Mouse (Mus musculus) testis, adult 2 months (tissue): ENCODE measurements at regions not wholly inside any gene's neighbourhood (a gene's known extent, or its start where the extent isn't known, plus 50 kb on each side); places are given as distances from the start of the nearest gene placed in this dataset.

Experiments used
- CTCF ChIP-seq: fragments of 200-500 bp; IDR thresholded peaks from 2 replicates; pipeline ENCODE4 v1.5.1; 2012; ENCODE audit warnings: low read depth, mild to moderate bottlenecking, inconsistent platforms, low read length, moderate library complexity; ENCODE audit not compliant: control insufficient read depth, insufficient read depth, insufficient replicate concordance
- POLR2A ChIP-seq: fragments of 200-500 bp; IDR thresholded peaks from 2 replicates; pipeline ENCODE4 v1.6.1; 2012; ENCODE audit warnings: low read depth, mild to moderate bottlenecking, inconsistent platforms, low read length, moderate library complexity; ENCODE audit not compliant: control insufficient read depth

GRCm38 (mm10) chr10:95010333-95010732, 65.7 kb upstream of the Plxnc1 start:
- no peak for TF ChIP-seq POLR2A
- TF ChIP-seq CTCF: no peak
